Mouse (Mus musculus): ENCODE results near the gene Mmel1. TPM values are rescaled to one million over a fixed set of nuclear protein-coding genes. Genes with fewer than 3 reads are reported as not detected.

The Mmel1 gene
- polyA plus RNA-seq, 1 experiment from 2014 or later, result 0.80 TPM

DNA sequence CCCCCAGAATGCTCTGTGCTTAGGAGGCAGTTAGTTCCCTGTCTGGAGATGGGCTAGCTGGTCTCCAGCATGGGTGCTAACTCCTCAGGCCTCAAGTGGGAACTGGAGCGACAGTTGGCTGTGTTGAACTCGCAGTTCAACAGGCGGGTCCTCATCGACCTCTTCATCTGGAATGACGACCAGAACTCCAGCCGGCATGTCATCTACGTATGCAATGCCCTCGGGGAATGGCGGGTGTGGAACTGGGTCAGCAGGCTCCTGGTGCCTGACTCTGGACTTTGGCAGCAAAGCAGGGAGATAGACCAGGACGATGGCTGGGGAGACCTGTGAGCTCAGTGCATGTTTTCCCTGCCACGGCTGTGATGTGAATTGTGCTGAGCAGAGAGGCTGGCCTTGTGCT lies 16.0 kb downstream of the Mmel1 start:
- H3K27me3 ChIP-seq (ENCODE audit: insufficient read depth, low read length), result no peaks in the 10 kb centered on the region
- WGBS (ENCODE audit: insufficient replicate concordance), result 74% methylated on average over 11 of the region's 11 CpGs
- no peak for TF ChIP-seq EP300 (IDR thresholded peaks at IDR 0.05; ENCODE audit: low read depth)
- no peak for TF ChIP-seq CTCF (IDR thresholded peaks at IDR 0.05; ENCODE audit: low read depth)

DNA sequence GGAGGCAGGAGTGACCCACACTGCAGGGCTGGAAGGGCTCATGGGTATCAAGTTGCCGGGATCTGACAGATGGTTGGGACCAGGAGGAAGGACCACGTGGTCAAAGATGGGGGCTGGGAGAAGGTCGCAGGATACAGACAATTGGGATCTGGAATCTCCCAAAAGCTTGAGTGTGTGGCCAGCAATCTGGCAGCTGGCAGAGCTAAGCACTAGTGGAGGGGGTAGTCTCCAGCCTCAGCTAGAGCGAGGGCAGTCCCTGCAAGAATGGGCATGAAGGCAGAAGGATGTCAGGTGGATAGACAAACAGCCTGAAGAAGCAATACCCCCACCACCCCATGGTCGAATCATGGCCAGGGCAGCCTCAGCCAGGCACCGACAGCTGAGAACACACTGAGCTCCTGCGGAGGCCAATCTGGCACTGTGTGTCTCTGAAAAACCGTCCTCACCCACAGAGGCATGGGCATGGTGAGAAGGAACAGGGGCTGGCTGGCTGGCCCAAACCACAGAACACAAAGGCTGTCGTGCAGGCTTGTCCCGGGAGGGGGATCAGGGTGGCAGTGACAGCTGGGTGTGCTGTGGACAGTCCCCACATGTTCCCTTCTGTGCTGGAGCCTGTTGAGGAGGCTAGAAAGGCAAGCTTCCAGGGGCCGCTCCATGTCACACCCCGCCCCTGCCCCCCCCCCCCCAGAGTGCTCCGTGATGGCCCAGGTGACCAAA lies 17.6 kb downstream of the Mmel1 start:
- H3K27me3 ChIP-seq (ENCODE audit: insufficient read depth, low read length), result no peaks in the 10 kb centered on the region
- no peak overlapping the region for H3K9ac ChIP-seq (replicated peaks)

More for the DNA sequence above, 16.0 kb downstream of the Mmel1 start:
- Histone ChIP-seq H3K4me3 (ENCODE audit: low read depth, low read length) (no peak overlapping the region), H3K27ac (ENCODE audit: low read depth) (no peak overlapping the region), H3K4me1 (ENCODE audit: insufficient read depth) (peaks cover 8% of the 10 kb centered on the region), H3K4me2 (ENCODE audit: low read depth, low read length) (no peak overlapping the region), H3K9me3 (ENCODE audit: low read length) (no peaks in the 10 kb centered on the region), H3K36me3 (replicated peaks; ENCODE audit: insufficient read depth, low read length) (no peaks in the 10 kb centered on the region), H3K9ac (replicated peaks) (no peak overlapping the region)
- no peak for DNase-seq
- ATAC-seq, result no peak

DNA sequence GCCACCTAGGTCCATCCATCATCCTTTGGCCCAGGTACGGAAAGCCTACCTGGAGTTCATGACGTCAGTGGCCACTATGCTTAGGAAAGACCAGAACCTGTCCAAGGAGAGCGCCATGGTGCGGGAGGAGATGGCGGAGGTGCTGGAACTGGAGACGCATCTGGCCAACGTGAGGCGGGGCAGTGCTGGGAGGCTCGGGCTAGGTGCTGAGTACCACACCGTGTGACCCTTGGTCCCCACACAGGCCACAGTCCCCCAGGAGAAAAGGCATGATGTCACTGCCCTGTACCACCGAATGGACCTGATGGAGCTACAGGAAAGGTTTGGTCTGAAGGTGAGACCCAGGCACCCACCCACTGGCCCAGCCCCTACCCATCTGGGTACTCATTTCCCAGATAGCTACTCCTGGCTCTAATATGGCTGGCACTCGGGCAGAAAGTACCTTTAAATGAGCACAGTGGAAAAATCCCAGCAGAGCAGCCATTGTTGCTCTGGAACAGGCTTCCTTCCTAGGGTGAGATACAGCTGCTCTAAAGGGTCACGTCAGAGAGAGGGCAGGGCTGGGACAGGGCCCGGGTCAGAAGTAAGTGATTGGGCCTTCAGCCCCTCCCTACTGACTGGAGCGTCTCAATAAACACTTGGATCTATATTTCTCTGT lies 18.3 kb downstream of the Mmel1 start:
- ATAC-seq, result no peak
- Histone ChIP-seq H3K36me3 (replicated peaks; ENCODE audit: insufficient read depth, low read length) (no peaks in the 10 kb centered on the region), H3K4me1 (ENCODE audit: insufficient read depth) (no peaks in the 10 kb centered on the region), H3K27me3 (ENCODE audit: insufficient read depth, low read length) (no peaks in the 10 kb centered on the region), H3K9me3 (ENCODE audit: low read length) (no peaks in the 10 kb centered on the region), H3K9ac (replicated peaks) (no peak overlapping the region), H3K4me2 (ENCODE audit: low read depth, low read length) (no peak overlapping the region), H3K27ac (ENCODE audit: low read depth) (no peak overlapping the region), H3K4me3 (ENCODE audit: low read depth, low read length) (no peak overlapping the region)
- no peak for TF ChIP-seq CTCF (IDR thresholded peaks at IDR 0.05; ENCODE audit: low read depth)
- TF ChIP-seq EP300 (IDR thresholded peaks at IDR 0.05; ENCODE audit: low read depth), result no peak
- 74% methylated on average over 15 of the region's 15 CpGs for WGBS (ENCODE audit: insufficient replicate concordance)
- DNase-seq, result no peak

More for the DNA sequence above, 17.6 kb downstream of the Mmel1 start:
- Histone ChIP-seq H3K4me3 (ENCODE audit: low read depth, low read length) (no peak overlapping the region), H3K27ac (ENCODE audit: low read depth) (no peak overlapping the region), H3K36me3 (replicated peaks; ENCODE audit: insufficient read depth, low read length) (no peaks in the 10 kb centered on the region), H3K9me3 (ENCODE audit: low read length) (no peaks in the 10 kb centered on the region), H3K4me2 (ENCODE audit: low read depth, low read length) (no peak overlapping the region), H3K4me1 (ENCODE audit: insufficient read depth) (no peaks in the 10 kb centered on the region)
- no peak for DNase-seq
- TF ChIP-seq EP300 (IDR thresholded peaks at IDR 0.05; ENCODE audit: low read depth) (no peak), CTCF (IDR thresholded peaks at IDR 0.05; ENCODE audit: low read depth) (no peak)
- ATAC-seq, result no peak
- WGBS (ENCODE audit: insufficient replicate concordance), result 67% methylated on average over 13 of the region's 13 CpGs

DNA sequence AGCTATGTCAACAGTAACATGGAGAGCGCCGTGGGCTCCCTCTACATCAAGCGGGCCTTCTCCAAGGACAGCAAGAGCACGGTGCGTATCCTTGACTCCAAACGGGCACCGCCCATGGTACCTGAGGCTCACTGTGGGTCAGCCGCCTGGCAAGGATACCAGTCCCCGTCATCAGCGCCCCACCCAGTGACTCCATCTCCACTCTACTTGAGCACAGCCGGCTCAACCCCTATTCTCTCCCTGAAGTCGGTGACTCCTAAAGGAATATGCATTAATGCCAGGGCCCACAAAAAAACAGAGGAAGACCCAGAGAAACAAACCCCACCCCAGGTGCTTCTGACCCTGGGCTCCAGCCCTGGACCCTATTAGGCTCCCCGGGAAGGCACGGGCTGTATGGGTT lies 21.5 kb downstream of the Mmel1 start:
- 78% methylated on average over 14 of the region's 14 CpGs for WGBS (ENCODE audit: insufficient replicate concordance)
- TF ChIP-seq CTCF (IDR thresholded peaks at IDR 0.05; ENCODE audit: low read depth) (no peak), EP300 (IDR thresholded peaks at IDR 0.05; ENCODE audit: low read depth) (no peak)
- H3K27me3 ChIP-seq (ENCODE audit: insufficient read depth, low read length), result no peaks in the 10 kb centered on the region

DNA sequence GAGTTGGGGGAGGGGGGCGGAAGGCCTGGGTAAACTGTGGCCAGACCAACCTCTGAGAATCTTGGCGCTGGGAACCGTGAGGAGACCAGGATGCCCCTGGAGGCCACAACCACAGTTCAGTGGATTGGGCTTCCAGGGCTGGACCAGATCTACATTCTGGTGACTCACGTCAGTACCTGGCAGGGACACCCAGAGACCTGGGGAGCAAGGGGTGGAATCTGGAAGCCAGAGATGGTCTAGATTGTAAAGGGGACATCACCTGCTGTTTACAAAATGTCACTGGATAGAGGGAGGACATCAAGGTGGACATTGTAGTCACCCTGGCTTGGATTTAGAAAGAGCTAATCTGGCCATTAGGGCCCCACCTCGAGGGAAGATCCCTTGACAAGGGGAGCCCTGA lies 26.2 kb downstream of the Mmel1 start:
- H3K27me3 ChIP-seq (ENCODE audit: insufficient read depth, low read length), result no peaks in the 10 kb centered on the region
- no peak overlapping the region for H3K27ac ChIP-seq (ENCODE audit: low read depth)
- no peak overlapping the region for H3K9ac ChIP-seq (replicated peaks)
- no peak overlapping the region for H3K4me3 ChIP-seq (ENCODE audit: low read depth, low read length)
- H3K4me2 ChIP-seq (ENCODE audit: low read depth, low read length), result no peak overlapping the region
- TF ChIP-seq CTCF (IDR thresholded peaks at IDR 0.05; ENCODE audit: low read depth) (no peak), EP300 (IDR thresholded peaks at IDR 0.05; ENCODE audit: low read depth) (no peak)
- DNase-seq (no peak), ATAC-seq (no peak)
- no peaks in the 10 kb centered on the region for H3K36me3 ChIP-seq (replicated peaks; ENCODE audit: insufficient read depth, low read length)
- H3K4me1 ChIP-seq (ENCODE audit: insufficient read depth), result peaks cover 17% of the 10 kb centered on the region
- no peaks in the 10 kb centered on the region for H3K9me3 ChIP-seq (ENCODE audit: low read length)
- WGBS (ENCODE audit: insufficient replicate concordance), result 75% methylated on average over 5 of the region's 5 CpGs

More for the DNA sequence above, 21.5 kb downstream of the Mmel1 start:
- Histone ChIP-seq H3K4me1 (ENCODE audit: insufficient read depth) (no peaks in the 10 kb centered on the region), H3K4me2 (ENCODE audit: low read depth, low read length) (no peak overlapping the region), H3K4me3 (ENCODE audit: low read depth, low read length) (no peak overlapping the region), H3K9ac (replicated peaks) (no peak overlapping the region), H3K36me3 (replicated peaks; ENCODE audit: insufficient read depth, low read length) (no peaks in the 10 kb centered on the region), H3K9me3 (ENCODE audit: low read length) (no peaks in the 10 kb centered on the region), H3K27ac (ENCODE audit: low read depth) (no peak overlapping the region)
- DNase-seq (no peak), ATAC-seq (no peak)

DNA sequence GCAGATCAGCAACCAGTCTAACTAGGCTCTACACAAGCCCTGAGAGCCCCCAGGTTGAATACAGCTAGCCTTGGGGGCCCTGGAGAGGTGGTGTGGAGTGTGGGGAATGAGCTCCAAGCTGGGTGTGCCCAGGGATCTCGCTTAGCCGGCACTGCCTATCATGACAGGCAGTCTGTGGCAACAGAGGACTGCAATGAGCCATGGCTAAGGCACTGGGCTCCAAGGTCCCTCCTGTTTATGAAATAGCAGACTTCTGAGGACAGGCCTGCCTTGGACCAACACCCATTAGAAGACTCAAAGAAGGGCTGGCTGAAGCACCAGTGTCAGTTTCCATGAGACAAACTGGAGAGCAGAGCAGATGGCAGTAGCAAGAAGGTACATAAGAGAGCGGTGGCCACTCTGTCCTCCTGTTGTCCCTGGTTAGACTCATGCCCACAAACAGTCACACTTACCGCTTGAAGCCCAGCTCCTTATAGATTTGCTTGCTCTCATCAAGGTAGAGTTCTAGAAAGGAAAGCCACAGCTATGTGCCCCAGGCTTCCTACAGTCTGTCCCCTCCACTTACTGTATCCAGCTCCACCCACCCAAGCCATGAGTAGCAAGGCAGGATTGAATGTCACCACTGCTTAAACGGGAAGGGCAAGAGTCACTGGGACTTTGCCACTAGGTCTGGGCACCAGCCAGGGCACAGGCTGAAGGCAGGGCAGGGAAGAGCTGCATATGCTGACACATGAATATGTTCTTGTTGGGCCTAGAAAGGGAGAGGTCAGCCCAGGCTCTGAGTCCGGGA lies 28.5 kb downstream of the Mmel1 start:
- H3K9ac ChIP-seq (replicated peaks), result peak overlapping the region; percentile 56; the same call in 1 of the 2 replicates
- peak overlapping the region; percentile 48 for H3K4me3 ChIP-seq (ENCODE audit: low read depth, low read length)
- no peak for ATAC-seq
- H3K4me2 ChIP-seq (ENCODE audit: low read depth, low read length), result peak overlapping the region; percentile 97
- 67% methylated on average over 6 of the region's 6 CpGs for WGBS (ENCODE audit: insufficient replicate concordance)
- no peaks in the 10 kb centered on the region for H3K36me3 ChIP-seq (replicated peaks; ENCODE audit: insufficient read depth, low read length)
- peaks cover 17% of the 10 kb centered on the region for H3K4me1 ChIP-seq (ENCODE audit: insufficient read depth)
- no peak overlapping the region for H3K27ac ChIP-seq (ENCODE audit: low read depth)
- H3K9me3 ChIP-seq (ENCODE audit: low read length), result no peaks in the 10 kb centered on the region
- no peak for DNase-seq
- no peak for TF ChIP-seq CTCF (IDR thresholded peaks at IDR 0.05; ENCODE audit: low read depth)
- TF ChIP-seq EP300 (IDR thresholded peaks at IDR 0.05; ENCODE audit: low read depth), result no peak
- H3K27me3 ChIP-seq (ENCODE audit: insufficient read depth, low read length), result no peaks in the 10 kb centered on the region
